Mouse (Mus musculus): ENCODE results near the gene Srgap2. TPM values are rescaled to one million over a fixed set of nuclear protein-coding genes. Genes with fewer than 3 reads are reported as not detected.

Gene Srgap2
- total and polyA plus RNA-seq, 2 experiments = 6.6 to 7.4 TPM

DNA sequence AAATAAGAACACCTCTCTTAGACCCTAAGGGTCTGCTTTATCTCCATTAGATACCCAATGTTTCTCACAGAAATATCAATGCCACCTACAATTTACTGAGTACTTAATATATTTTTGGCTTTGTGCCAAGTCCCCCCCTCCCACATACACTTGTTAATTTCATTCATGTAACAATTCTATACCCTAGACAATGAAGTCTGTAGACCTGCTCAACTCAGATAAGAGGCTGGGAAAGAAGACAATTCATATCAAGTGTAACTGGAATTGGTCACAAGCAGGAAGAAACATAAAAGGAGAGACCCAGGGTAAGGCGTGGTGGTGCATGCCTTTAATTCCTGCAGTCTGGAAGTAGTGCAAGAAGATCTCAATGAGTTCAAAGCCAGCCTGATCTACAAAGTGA, 169.9 kb downstream of the Srgap2 start:
- DNase-seq (ENCODE audit: extremely low read depth, low read depth, low spot score) = no peak
- Histone ChIP-seq H3K36me3 (ENCODE audit: control insufficient read depth, insufficient read depth, low read length) (peaks cover 31% of the 10 kb centered on the region), H3K4me1 (ENCODE audit: control insufficient read depth, insufficient read depth, low read length) (no peaks in the 10 kb centered on the region), H3K9ac (ENCODE audit: low read depth, low read length) (no peak overlapping the region), H3K4me3 (ENCODE audit: insufficient read depth, low read depth, low read length) (no peak overlapping the region), H3K27me3 (ENCODE audit: control insufficient read depth, insufficient read depth, low read length) (no peaks in the 10 kb centered on the region), H3K27ac (replicated peaks; ENCODE audit: insufficient read depth, low read depth, low read length) (no peak overlapping the region), H3K79me2 (ENCODE audit: control insufficient read depth, insufficient read depth, low read length) (no peaks in the 10 kb centered on the region)
- 83% methylated on average over 1 of the region's 1 CpGs for WGBS
- TF ChIP-seq POLR2A (IDR thresholded peaks at IDR 0.05; ENCODE audit: extremely low read depth, insufficient read depth, low read length) = no peak
- no peak for TF ChIP-seq CTCF (IDR thresholded peaks at IDR 0.05; ENCODE audit: low read depth, low read length)

DNA sequence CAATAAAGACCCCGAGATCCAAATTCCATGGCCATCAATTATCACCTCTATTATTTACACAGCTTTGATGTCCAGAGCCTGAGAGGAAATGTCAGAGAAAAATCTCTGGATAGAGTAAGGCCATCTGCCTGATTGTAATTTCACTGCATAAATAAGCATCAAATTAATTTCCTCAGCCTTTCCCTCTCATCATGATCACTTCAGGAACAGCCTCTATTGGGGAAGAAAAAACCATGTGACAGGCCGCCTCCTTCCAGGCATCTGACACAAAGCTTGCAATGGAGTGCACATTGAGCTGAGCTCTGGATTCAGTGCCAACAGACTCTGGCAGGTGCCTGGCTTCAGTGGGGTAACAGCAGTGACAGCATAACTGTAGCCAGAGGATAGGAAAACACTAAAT, 175.7 kb downstream of the Srgap2 start:
- Histone ChIP-seq H3K36me3 (ENCODE audit: control insufficient read depth, insufficient read depth, low read length) (peaks cover 36% of the 10 kb centered on the region), H3K27me3 (ENCODE audit: control insufficient read depth, insufficient read depth, low read length) (no peaks in the 10 kb centered on the region), H3K4me1 (ENCODE audit: control insufficient read depth, insufficient read depth, low read length) (peaks cover 3% of the 10 kb centered on the region; the same call in 1 of the 2 replicates), H3K79me2 (ENCODE audit: control insufficient read depth, insufficient read depth, low read length) (no peaks in the 10 kb centered on the region), H3K27ac (replicated peaks; ENCODE audit: insufficient read depth, low read depth, low read length) (no peak overlapping the region), H3K4me3 (ENCODE audit: insufficient read depth, low read depth, low read length) (no peak overlapping the region), H3K9ac (ENCODE audit: low read depth, low read length) (no peak overlapping the region)
- no peak for DNase-seq (ENCODE audit: extremely low read depth, low read depth, low spot score)
- no peak for TF ChIP-seq CTCF (IDR thresholded peaks at IDR 0.05; ENCODE audit: low read depth, low read length)
- TF ChIP-seq POLR2A (IDR thresholded peaks at IDR 0.05; ENCODE audit: extremely low read depth, insufficient read depth, low read length) = no peak
- 82% methylated on average over 2 of the region's 2 CpGs for WGBS

DNA sequence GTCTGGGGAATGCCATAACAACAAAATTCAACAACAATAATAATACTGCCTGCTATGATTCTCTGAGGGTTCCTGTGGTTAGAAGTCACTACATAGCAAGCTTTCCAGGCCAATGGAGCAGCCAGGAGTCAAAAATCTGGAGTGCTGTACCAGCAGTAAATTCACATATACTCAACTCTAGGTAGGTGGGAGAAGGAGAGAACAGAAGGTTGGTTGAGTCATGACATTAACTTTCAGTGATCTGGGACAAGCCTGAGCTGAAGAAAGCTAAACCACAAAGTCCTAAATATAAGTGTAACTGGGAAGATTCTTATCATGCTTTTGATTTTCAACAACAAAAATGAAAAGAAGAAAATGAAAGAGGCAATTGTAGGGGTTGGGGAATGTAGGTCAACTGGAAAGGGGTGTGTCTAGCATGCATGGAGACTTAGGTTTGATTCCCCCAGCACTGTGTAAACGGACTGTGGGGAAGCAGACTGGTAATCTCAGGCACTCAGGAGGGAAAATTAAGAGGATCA, 177.1 kb downstream of the Srgap2 start:
- DNase-seq (ENCODE audit: extremely low read depth, low read depth, low spot score) = no peak
- H3K27me3 ChIP-seq (ENCODE audit: control insufficient read depth, insufficient read depth, low read length) = no peaks in the 10 kb centered on the region
- 85% methylated on average over 1 of the region's 1 CpGs for WGBS
- H3K27ac ChIP-seq (replicated peaks; ENCODE audit: insufficient read depth, low read depth, low read length) = no peak overlapping the region
- TF ChIP-seq CTCF (IDR thresholded peaks at IDR 0.05; ENCODE audit: low read depth, low read length) (no peak), POLR2A (IDR thresholded peaks at IDR 0.05; ENCODE audit: extremely low read depth, insufficient read depth, low read length) (no peak)
- H3K4me1 ChIP-seq (ENCODE audit: control insufficient read depth, insufficient read depth, low read length) = peaks cover 12% of the 10 kb centered on the region
- no peak overlapping the region for H3K9ac ChIP-seq (ENCODE audit: low read depth, low read length)
- H3K79me2 ChIP-seq (ENCODE audit: control insufficient read depth, insufficient read depth, low read length) = no peaks in the 10 kb centered on the region
- H3K36me3 ChIP-seq (ENCODE audit: control insufficient read depth, insufficient read depth, low read length) = peaks cover 27% of the 10 kb centered on the region
- no peak overlapping the region for H3K4me3 ChIP-seq (ENCODE audit: insufficient read depth, low read depth, low read length)

DNA sequence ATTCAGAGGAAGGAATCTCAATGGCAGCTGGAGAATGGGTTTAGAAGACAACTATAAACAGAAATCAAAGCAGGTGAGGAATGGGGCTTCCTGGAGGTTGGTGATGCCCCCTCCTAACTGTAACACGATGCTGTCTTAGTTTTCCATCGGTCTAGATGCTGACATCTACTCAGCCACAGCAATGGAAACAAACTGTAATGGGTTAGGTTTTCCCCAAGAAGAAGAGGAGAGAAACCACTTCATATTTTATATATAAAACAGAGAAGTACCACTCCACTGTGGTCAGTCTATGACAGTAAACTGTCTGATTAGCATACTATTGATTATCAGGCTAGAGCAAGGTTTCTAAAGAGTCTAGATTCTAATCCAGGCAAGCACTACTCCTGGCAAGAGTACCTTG, 179.4 kb downstream of the Srgap2 start:
- no peaks in the 10 kb centered on the region for H3K79me2 ChIP-seq (ENCODE audit: control insufficient read depth, insufficient read depth, low read length)
- H3K27ac ChIP-seq (replicated peaks; ENCODE audit: insufficient read depth, low read depth, low read length) = no peak overlapping the region
- TF ChIP-seq CTCF (IDR thresholded peaks at IDR 0.05; ENCODE audit: low read depth, low read length) = no peak
- DNase-seq (ENCODE audit: extremely low read depth, low read depth, low spot score) = no peak
- no peaks in the 10 kb centered on the region for H3K27me3 ChIP-seq (ENCODE audit: control insufficient read depth, insufficient read depth, low read length)
- no peak overlapping the region for H3K4me3 ChIP-seq (ENCODE audit: insufficient read depth, low read depth, low read length)
- no peak overlapping the region for H3K9ac ChIP-seq (ENCODE audit: low read depth, low read length)
- peaks cover 12% of the 10 kb centered on the region for H3K4me1 ChIP-seq (ENCODE audit: control insufficient read depth, insufficient read depth, low read length)
- H3K36me3 ChIP-seq (ENCODE audit: control insufficient read depth, insufficient read depth, low read length) = peaks cover 17% of the 10 kb centered on the region
- WGBS = 89% methylated on average over 2 of the region's 2 CpGs

DNA sequence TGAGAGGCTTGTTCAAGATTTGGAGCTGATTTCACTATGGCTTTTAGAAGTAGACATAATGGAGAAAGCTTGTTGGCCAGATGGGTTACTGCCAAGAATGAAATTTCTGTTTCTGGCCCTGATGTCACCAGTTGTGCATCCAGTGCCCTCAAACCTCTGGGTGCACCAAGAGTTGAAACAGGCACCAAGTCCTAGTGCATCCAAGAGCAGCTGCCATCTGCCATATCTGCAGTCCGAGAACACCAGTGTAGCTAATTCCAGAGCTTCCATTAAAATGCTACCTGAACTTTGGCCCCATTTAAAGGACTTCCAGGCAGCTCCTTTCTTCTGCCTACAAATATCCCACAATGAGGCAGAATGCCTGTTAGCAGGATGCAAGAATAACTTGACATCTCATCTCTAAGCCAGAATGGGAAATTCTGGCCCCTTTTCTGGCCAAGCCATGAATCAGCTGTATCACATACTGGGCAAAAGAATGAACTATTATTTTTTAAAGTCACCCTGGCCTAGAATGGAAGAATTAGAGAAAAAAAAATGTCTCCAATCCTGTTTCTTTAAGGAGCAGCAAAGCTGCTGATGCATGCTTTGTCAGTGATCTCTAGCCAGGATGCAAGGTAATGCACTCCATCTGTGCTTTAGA, 180.1 kb downstream of the Srgap2 start:
- Histone ChIP-seq H3K27ac (replicated peaks; ENCODE audit: insufficient read depth, low read depth, low read length) (no peak overlapping the region), H3K4me3 (ENCODE audit: insufficient read depth, low read depth, low read length) (no peak overlapping the region), H3K4me1 (ENCODE audit: control insufficient read depth, insufficient read depth, low read length) (peaks cover 12% of the 10 kb centered on the region), H3K79me2 (ENCODE audit: control insufficient read depth, insufficient read depth, low read length) (no peaks in the 10 kb centered on the region), H3K36me3 (ENCODE audit: control insufficient read depth, insufficient read depth, low read length) (peaks cover 18% of the 10 kb centered on the region), H3K9ac (ENCODE audit: low read depth, low read length) (no peak overlapping the region), H3K27me3 (ENCODE audit: control insufficient read depth, insufficient read depth, low read length) (no peaks in the 10 kb centered on the region)
- TF ChIP-seq POLR2A (IDR thresholded peaks at IDR 0.05; ENCODE audit: extremely low read depth, insufficient read depth, low read length) = no peak
- TF ChIP-seq CTCF (IDR thresholded peaks at IDR 0.05; ENCODE audit: low read depth, low read length) = no peak
- no peak for DNase-seq (ENCODE audit: extremely low read depth, low read depth, low spot score)
- 89% methylated on average over 1 of the region's 1 CpGs for WGBS
